11 mouse cellular contexts compared by ENCODE assay signal in the genomic region with DNA sequence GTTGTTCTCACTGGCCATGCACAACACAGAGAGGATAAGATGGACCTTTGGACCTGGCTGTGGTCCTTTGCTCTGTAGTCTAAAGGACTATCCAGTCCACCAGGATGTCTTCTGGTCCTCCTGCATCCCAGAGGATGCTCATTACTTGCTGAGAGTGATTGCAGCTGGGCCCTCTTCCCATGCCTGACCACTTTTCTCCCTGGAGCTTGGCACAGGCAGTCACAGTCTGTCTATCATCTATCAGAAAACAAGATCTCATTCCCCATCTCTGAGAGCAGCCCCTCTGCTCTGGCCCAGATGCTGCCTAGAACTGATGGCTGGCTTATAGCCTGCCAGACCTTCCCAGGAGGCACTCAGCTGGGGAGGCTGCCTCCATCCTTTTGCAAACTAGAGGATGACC.
DNase-seq lines count a peak whose midpoint lies in the region; ATAC-seq and TF ChIP-seq lines count a peak whose summit lies in the region.
"Had no signal": no experiment of that assay in that cellular context is flagged by ENCODE, and none has a peak within 500 bp of the region (broad histone marks: within the 10 kb centered on the region; RNA-seq: fewer than 3 reads in every experiment).

No protein-coding gene starts in this region.

- DNase-seq in hindbrain, embryonic 10.5 days (ENCODE audit: low spot score) = no peak
- DNase-seq in Muller cell, postnatal 12 days (ENCODE audit: inconsistent ontology term) = no peak
- no peak for DNase-seq in gastrocnemius, postnatal 36 days
- DNase-seq in left cerebral cortex, adult 18-20 months (ENCODE audit: low spot score in 2 of 2) = no peak
- DNase-seq: thymus, adult 18-20 months had no signal

- H3K27me3 ChIP-seq in E14TG2a.4 (ENCODE audit: insufficient read depth, low read length) = peaks cover 42% of the 10 kb centered on the region
- peaks cover 42% of the 10 kb centered on the region for H3K27me3 ChIP-seq in hindbrain, embryonic 10.5 days (ENCODE audit: insufficient read depth, poor library complexity, severe bottlenecking)
- peaks cover 37% of the 10 kb centered on the region; the same call in 1 of the 2 replicates for H3K27me3 ChIP-seq in midbrain, embryonic 12.5 days

- H3K9me3 ChIP-seq in E14TG2a.4 (ENCODE audit: low read length) = no peaks in the 10 kb centered on the region
- H3K9me3 ChIP-seq in hindbrain, embryonic 10.5 days = no peaks in the 10 kb centered on the region
- no peaks in the 10 kb centered on the region for H3K9me3 ChIP-seq in midbrain, embryonic 12.5 days

- TF ChIP-seq CTCF in E14TG2a.4 (conservative IDR thresholded peaks at IDR 0.05; ENCODE audit: low read length) = no peak
- TF ChIP-seq CTCF in cortical plate, adult 2 months (IDR thresholded peaks at IDR 0.05; ENCODE audit: extremely low read depth, insufficient read depth, low read length) = no peak

- peak overlapping the region; percentile 49 for H3K4me2 ChIP-seq in midbrain, embryonic 12.5 days (replicated peaks)

- no peaks in the 10 kb centered on the region for H3K36me3 ChIP-seq in E14TG2a.4 (ENCODE audit: insufficient read depth, low read length)
- H3K36me3 ChIP-seq in hindbrain, embryonic 10.5 days = no peaks in the 10 kb centered on the region
- H3K36me3 ChIP-seq in midbrain, embryonic 12.5 days = no peaks in the 10 kb centered on the region

- intact Hi-C loops in gastrocnemius, postnatal 36 days (cut with DNase I) = loop anchor here (10.0 kb wide), 1 partner anchor 300 kb away; no protein-coding TSS in a partner anchor

- H3K27ac ChIP-seq in cortical plate, adult 2 months (ENCODE audit: insufficient read depth, low read length) = peak overlapping the region; percentile 6; the same call in 1 of the 2 replicates
- H3K27ac ChIP-seq in hindbrain, embryonic 10.5 days = peak overlapping the region; percentile 67; the same call in 1 of the 2 replicates
- H3K27ac ChIP-seq in midbrain, embryonic 12.5 days (replicated peaks) = peak overlapping the region; percentile 82

- ATAC-seq in midbrain, embryonic 12.5 days (ENCODE audit: low FRiP score, low read depth) = no peak
- ATAC-seq: activated CD4-positive, CD25-positive, alpha-beta regulatory T cell, adult 4 months; lung, postnatal 0 days had no signal

- H3K4me3 ChIP-seq in E14TG2a.4 (replicated peaks; ENCODE audit: low read length) = peak overlapping the region; percentile 23; the same call in 1 of the 2 replicates
- H3K4me3 ChIP-seq in cortical plate, adult 2 months (ENCODE audit: insufficient read depth, low read length) = no peak overlapping the region
- no peak overlapping the region for H3K4me3 ChIP-seq in hindbrain, embryonic 10.5 days
- H3K4me3 ChIP-seq in midbrain, embryonic 12.5 days = no peak overlapping the region
- H3K4me3 ChIP-seq: myocyte had no signal

- H3K9ac ChIP-seq in midbrain, embryonic 12.5 days (replicated peaks) = 0 out of 2 replicates have a peak overlapping the region, but pooled peaks have one; percentile 37

- TF ChIP-seq POLR2A in cortical plate, adult 2 months (IDR thresholded peaks at IDR 0.05; ENCODE audit: extremely low read depth, insufficient read depth, low read length) = no peak

- H3K4me1 ChIP-seq in E14TG2a.4 (replicated peaks; ENCODE audit: low read depth, low read length) = peaks cover 18% of the 10 kb centered on the region
- peaks cover 18% of the 10 kb centered on the region for H3K4me1 ChIP-seq in cortical plate, adult 2 months (ENCODE audit: control insufficient read depth, insufficient read depth, low read length)
- peaks cover 53% of the 10 kb centered on the region for H3K4me1 ChIP-seq in hindbrain, embryonic 10.5 days (replicated peaks)
- H3K4me1 ChIP-seq in midbrain, embryonic 12.5 days = peaks cover 40% of the 10 kb centered on the region

Comparison
In these comparisons a context has a peak if more than half of its experiments do, and no peak if none do; other contexts are left out.
1. H3K27ac ChIP-seq: peak in every context shown above with its lines; median percentile 82 in midbrain, embryonic 12.5 days; 67 in hindbrain, embryonic 10.5 days; 6 in cortical plate, adult 2 months.